Mouse (Mus musculus): ENCODE results near the gene Notum. TPM values are rescaled to one million over a fixed set of nuclear protein-coding genes. Genes with fewer than 3 reads are reported as not detected.
A peak's percentile ranks its signal among the peaks of the same experiment; 100 is the strongest.

Gene Notum
- polyA plus RNA-seq, 1 experiment = 0.19 TPM

DNA sequence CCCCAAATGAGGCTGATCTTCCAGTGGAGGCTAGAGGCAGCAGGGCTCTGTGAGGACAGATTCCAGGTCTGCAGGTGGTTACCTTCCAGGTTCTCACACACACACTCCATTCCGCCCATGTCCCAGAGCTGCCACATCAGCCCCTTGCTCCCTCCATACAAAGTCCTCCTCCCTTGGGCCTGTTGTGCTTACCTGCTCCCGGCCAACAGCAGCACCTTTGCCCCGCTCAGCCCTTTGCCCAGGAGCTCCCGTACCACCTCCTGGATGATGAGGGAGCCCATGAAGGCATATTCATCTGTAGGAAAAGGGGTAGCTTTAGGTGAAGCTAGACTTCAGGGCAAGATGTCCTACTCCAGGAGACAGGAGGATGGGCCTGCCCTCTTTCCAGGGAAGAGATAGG, 3.7 kb downstream of the Notum start:
- Histone ChIP-seq H3K27me3 (ENCODE audit: control insufficient read depth, insufficient read depth, insufficient read length) (peaks cover 67% of the 10 kb centered on the region), H3K4me3 (no peak overlapping the region), H3ac (ENCODE audit: control insufficient read depth, insufficient read length) (no peak overlapping the region), H3K36me3 (ENCODE audit: control insufficient read depth, insufficient read depth) (no peaks in the 10 kb centered on the region), H3K79me2 (ENCODE audit: control insufficient read depth, insufficient read depth) (no peaks in the 10 kb centered on the region), H3K4me2 (ENCODE audit: low read depth) (no peak overlapping the region)
- no peak for TF ChIP-seq TCF3 (IDR thresholded peaks at IDR 0.05; ENCODE audit: insufficient read length, low read depth)
- TF ChIP-seq MYOD1 (IDR thresholded peaks at IDR 0.05; ENCODE audit: control insufficient read depth in 1 of 3, insufficient read length in 2 of 3, low read depth in 2 of 3) = no peak
- TF ChIP-seq MYOG (IDR thresholded peaks at IDR 0.05; ENCODE audit: control insufficient read depth in 1 of 3, insufficient read depth in 1 of 3, insufficient read length in 2 of 3, low read depth in 2 of 3) = no peak
- no peak for TF ChIP-seq REST (IDR thresholded peaks at IDR 0.05; ENCODE audit: insufficient read depth, insufficient read length)
- no peak for TF ChIP-seq E2F4 (IDR thresholded peaks at IDR 0.05; ENCODE audit: insufficient read depth)
- no peak for TF ChIP-seq POLR2AphosphoS2 (IDR thresholded peaks at IDR 0.05; ENCODE audit: insufficient read length, low read depth)
- no peak for TF ChIP-seq CEBPB (IDR thresholded peaks at IDR 0.05; ENCODE audit: insufficient read depth, poor library complexity, severe bottlenecking)
- TF ChIP-seq SRF (IDR thresholded peaks at IDR 0.05; ENCODE audit: control insufficient read depth, insufficient read length, low read depth) = no peak
- TF ChIP-seq MAX (IDR thresholded peaks at IDR 0.05; ENCODE audit: low read depth) = no peak
- no peak for TF ChIP-seq TCF12 (IDR thresholded peaks at IDR 0.05; ENCODE audit: insufficient read depth, poor library complexity, severe bottlenecking)
- TF ChIP-seq POLR2A (IDR thresholded peaks at IDR 0.05; ENCODE audit: insufficient read length, low read depth) = no peak
- TF ChIP-seq USF1 (IDR thresholded peaks at IDR 0.05; ENCODE audit: low read depth) = no peak

DNA sequence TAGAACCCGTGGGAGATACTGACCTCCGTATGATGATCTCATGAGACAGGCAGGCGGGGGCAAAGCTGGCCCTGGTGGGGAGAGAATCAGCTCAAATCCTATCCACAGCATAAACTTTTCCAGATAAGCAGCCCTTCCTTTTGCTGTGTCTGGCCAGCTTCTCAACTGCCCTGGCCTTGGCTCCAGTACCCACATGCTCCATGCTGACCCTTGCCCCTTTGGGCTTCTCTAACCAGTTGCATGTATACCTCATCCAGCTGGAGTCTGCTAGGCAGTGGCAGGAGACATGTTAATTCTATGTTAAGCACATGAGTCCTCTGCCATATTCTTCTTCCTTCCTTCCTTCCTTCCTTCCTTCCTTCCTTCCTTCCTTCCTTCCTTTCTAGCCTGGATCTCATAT, 6.2 kb downstream of the Notum start:
- Histone ChIP-seq H3K27me3 (ENCODE audit: control insufficient read depth, insufficient read depth, insufficient read length) (peaks cover 42% of the 10 kb centered on the region), H3K4me3 (no peak overlapping the region), H3K4me2 (ENCODE audit: low read depth) (no peak overlapping the region), H3K79me2 (ENCODE audit: control insufficient read depth, insufficient read depth) (no peaks in the 10 kb centered on the region), H3K36me3 (ENCODE audit: control insufficient read depth, insufficient read depth) (no peaks in the 10 kb centered on the region), H3ac (ENCODE audit: control insufficient read depth, insufficient read length) (no peak overlapping the region)
- TF ChIP-seq POLR2A (IDR thresholded peaks at IDR 0.05; ENCODE audit: insufficient read length, low read depth) = no peak
- no peak for TF ChIP-seq REST (IDR thresholded peaks at IDR 0.05; ENCODE audit: insufficient read depth, insufficient read length)
- TF ChIP-seq CEBPB (IDR thresholded peaks at IDR 0.05; ENCODE audit: insufficient read depth, poor library complexity, severe bottlenecking) = no peak
- no peak for TF ChIP-seq E2F4 (IDR thresholded peaks at IDR 0.05; ENCODE audit: insufficient read depth)
- no peak for TF ChIP-seq MAX (IDR thresholded peaks at IDR 0.05; ENCODE audit: low read depth)
- TF ChIP-seq MYOG (IDR thresholded peaks at IDR 0.05; ENCODE audit: control insufficient read depth in 1 of 3, insufficient read depth in 1 of 3, insufficient read length in 2 of 3, low read depth in 2 of 3) = no peak
- no peak for TF ChIP-seq SRF (IDR thresholded peaks at IDR 0.05; ENCODE audit: control insufficient read depth, insufficient read length, low read depth)
- TF ChIP-seq MYOD1 (IDR thresholded peaks at IDR 0.05; ENCODE audit: control insufficient read depth in 1 of 3, insufficient read length in 2 of 3, low read depth in 2 of 3) = no peak
- TF ChIP-seq TCF3 (IDR thresholded peaks at IDR 0.05; ENCODE audit: insufficient read length, low read depth) = no peak
- TF ChIP-seq USF1 (IDR thresholded peaks at IDR 0.05; ENCODE audit: low read depth) = no peak
- TF ChIP-seq POLR2AphosphoS2 (IDR thresholded peaks at IDR 0.05; ENCODE audit: insufficient read length, low read depth) = no peak
- no peak for TF ChIP-seq TCF12 (IDR thresholded peaks at IDR 0.05; ENCODE audit: insufficient read depth, poor library complexity, severe bottlenecking)

DNA sequence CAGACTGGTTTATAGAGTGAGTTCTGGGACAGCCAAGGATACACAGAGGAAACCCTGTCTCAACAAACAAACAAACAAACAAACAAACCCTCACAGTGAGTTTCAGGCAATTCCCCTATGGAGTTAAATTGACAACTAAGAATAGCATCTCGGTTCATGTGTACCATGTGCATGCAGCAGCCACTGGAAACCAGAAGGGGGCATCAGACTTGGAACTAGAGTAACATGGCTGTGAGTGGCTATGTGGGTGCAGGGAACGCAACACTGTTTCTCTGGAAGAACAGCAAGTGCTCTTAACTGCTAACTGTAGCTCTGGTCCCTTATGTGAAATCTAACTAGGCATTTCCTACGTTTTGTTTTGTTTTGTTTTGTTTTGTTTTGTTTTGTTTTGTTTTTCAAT, 9.1 kb downstream of the Notum start:
- Histone ChIP-seq H3K4me2 (ENCODE audit: low read depth) (no peak overlapping the region), H3ac (ENCODE audit: control insufficient read depth, insufficient read length) (no peak overlapping the region), H3K27me3 (ENCODE audit: control insufficient read depth, insufficient read depth, insufficient read length) (peaks cover 17% of the 10 kb centered on the region), H3K79me2 (ENCODE audit: control insufficient read depth, insufficient read depth) (no peaks in the 10 kb centered on the region), H3K36me3 (ENCODE audit: control insufficient read depth, insufficient read depth) (no peaks in the 10 kb centered on the region), H3K4me3 (no peak overlapping the region)
- TF ChIP-seq REST (IDR thresholded peaks at IDR 0.05; ENCODE audit: insufficient read depth, insufficient read length) (no peak), USF1 (IDR thresholded peaks at IDR 0.05; ENCODE audit: low read depth) (no peak), MAX (IDR thresholded peaks at IDR 0.05; ENCODE audit: low read depth) (no peak), TCF12 (IDR thresholded peaks at IDR 0.05; ENCODE audit: insufficient read depth, poor library complexity, severe bottlenecking) (no peak), TCF3 (IDR thresholded peaks at IDR 0.05; ENCODE audit: insufficient read length, low read depth) (no peak)

DNA sequence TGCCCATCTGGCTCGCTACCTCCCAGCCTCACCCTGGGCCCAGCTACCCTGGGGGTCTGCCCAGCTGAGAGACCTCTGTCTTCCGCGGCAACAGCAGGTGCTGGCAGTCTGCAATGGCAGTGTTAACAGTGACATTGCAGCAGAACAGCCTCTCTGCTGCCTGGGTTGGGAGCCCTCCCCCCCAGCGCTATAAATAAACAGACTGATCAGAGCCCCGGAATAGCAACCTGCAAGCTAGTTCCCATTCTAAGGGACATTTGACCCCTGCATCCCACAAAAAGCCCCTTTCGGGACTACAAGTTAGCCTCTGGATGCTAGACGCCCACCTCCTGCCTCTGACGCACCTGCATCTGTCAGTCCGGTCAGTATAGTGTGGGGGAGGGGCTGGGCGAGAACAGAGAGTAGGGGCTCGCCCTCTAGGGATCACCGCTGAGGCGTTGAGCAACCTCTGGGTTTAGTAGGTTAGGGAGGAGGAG, 12.9 kb downstream of the Notum start, which contains the start of gene Myadml2:
Myadml2 (minus strand) TSS at position 158 of the 476 bp plus-strand sequence.
- H3K79me2 ChIP-seq (ENCODE audit: control insufficient read depth, insufficient read depth) = no peaks in the 10 kb centered on the region
- no peaks in the 10 kb centered on the region for H3K36me3 ChIP-seq (ENCODE audit: control insufficient read depth, insufficient read depth)
- peak within 1 kb of the TSS; percentile 7 for H3K4me3 ChIP-seq
- no peaks in the 10 kb centered on the region for H3K27me3 ChIP-seq (ENCODE audit: control insufficient read depth, insufficient read depth, insufficient read length)
- peak within 1 kb of the TSS; percentile 71 for H3K4me2 ChIP-seq (ENCODE audit: low read depth)
- TF ChIP-seq MYOG (IDR thresholded peaks at IDR 0.05; ENCODE audit: control insufficient read depth in 1 of 3, insufficient read depth in 1 of 3, insufficient read length in 2 of 3, low read depth in 2 of 3) (peak in 1 of 3 experiments; percentile 63), MAX (IDR thresholded peaks at IDR 0.05; ENCODE audit: low read depth) (no peak), MYOD1 (IDR thresholded peaks at IDR 0.05; ENCODE audit: control insufficient read depth in 1 of 3, insufficient read length in 2 of 3, low read depth in 2 of 3) (peak; percentile 16 to 91 (median 79))
- no peak within 1 kb of the TSS for H3ac ChIP-seq (ENCODE audit: control insufficient read depth, insufficient read length)

DNA sequence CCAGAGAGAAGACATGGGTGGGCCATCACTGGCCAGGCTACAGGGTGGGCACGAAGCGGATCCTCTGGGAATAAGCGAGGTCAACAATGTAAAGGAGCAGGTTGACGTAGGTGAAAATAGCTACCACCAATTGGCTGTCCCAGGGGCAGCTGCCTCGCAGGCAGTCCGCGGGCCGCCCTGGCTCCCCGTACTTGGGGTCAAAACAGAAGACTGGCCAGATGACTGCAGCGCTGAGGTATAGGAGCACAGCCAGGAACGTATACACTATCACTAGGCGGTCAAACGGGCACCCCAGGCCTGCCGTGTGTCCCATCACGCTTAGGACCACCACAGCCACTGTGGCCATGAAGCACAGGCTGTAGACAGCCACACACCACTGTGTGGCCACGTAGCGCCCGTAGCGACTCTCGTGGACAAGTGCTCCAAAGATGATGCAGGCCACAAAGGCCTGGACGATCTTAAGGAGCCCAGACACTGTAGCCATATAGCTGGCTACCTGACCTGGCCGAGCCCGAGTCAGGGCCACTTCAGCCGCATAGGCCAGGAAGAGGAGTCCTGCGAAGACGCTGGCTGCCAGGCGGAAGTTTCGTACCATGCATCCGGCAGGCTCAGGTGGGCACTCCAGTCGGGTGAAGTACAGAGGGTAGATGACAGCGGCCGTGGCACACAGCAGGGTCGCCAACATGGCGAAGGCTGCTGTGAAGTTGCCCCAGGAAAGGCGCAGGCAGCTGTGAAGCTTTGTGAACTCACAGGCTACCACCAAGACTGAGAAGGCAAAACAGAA, 13.7 kb downstream of the Notum start:
- H3K4me2 ChIP-seq (ENCODE audit: low read depth) = peak overlapping the region; percentile 71
- H3K4me3 ChIP-seq = peak overlapping the region; percentile 7
- no peak overlapping the region for H3ac ChIP-seq (ENCODE audit: control insufficient read depth, insufficient read length)
- no peaks in the 10 kb centered on the region for H3K36me3 ChIP-seq (ENCODE audit: control insufficient read depth, insufficient read depth)
- no peak for TF ChIP-seq USF1 (IDR thresholded peaks at IDR 0.05; ENCODE audit: low read depth)
- TF ChIP-seq SRF (IDR thresholded peaks at IDR 0.05; ENCODE audit: control insufficient read depth, insufficient read length, low read depth) = no peak
- H3K27me3 ChIP-seq (ENCODE audit: control insufficient read depth, insufficient read depth, insufficient read length) = no peaks in the 10 kb centered on the region
- no peaks in the 10 kb centered on the region for H3K79me2 ChIP-seq (ENCODE audit: control insufficient read depth, insufficient read depth)

All from myocyte (in vitro differentiated cells).